Mouse (Mus musculus): Measurements from ENCODE around the gene Polr2g. TPM values are rescaled to one million over a fixed set of nuclear protein-coding genes. Genes with fewer than 3 reads are reported as not detected.

The Polr2g gene
- polyA plus RNA-seq, 1 experiment from 2014 or later: 105 TPM

GRCm38 (mm10) chr19:8831262-8831661 is 32.9 kb upstream of the Polr2g start:
- H3K4me1 ChIP-seq: peaks cover 10% of the 10 kb centered on the region; the same call in 1 of the 2 replicates
- peaks cover 100% of the 10 kb centered on the region for H3K36me3 ChIP-seq
- no peak overlapping the region for H3K4me3 ChIP-seq
- H3K27ac ChIP-seq: no peak overlapping the region
- WGBS (ENCODE audit: insufficient replicate concordance): 90% methylated on average over 11 of the region's 11 CpGs
- H3K27me3 ChIP-seq (replicated peaks): no peaks in the 10 kb centered on the region
- H3K9me3 ChIP-seq (replicated peaks): no peaks in the 10 kb centered on the region
- H3K9ac ChIP-seq: no peak overlapping the region
- ATAC-seq: no peak
- no peak overlapping the region for H3K4me2 ChIP-seq

- no peak for ATAC-seq
- H3K27ac ChIP-seq: no peak overlapping the region
- peaks cover 10% of the 10 kb centered on the region; the same call in 1 of the 2 replicates for H3K4me1 ChIP-seq
- H3K27me3 ChIP-seq (replicated peaks): no peaks in the 10 kb centered on the region
- H3K4me3 ChIP-seq: no peak overlapping the region
- H3K9ac ChIP-seq: no peak overlapping the region
- H3K9me3 ChIP-seq (replicated peaks): no peaks in the 10 kb centered on the region
- H3K4me2 ChIP-seq: no peak overlapping the region
- H3K36me3 ChIP-seq: peaks cover 100% of the 10 kb centered on the region
- WGBS (ENCODE audit: insufficient replicate concordance): 95% methylated on average over 8 of the region's 8 CpGs
These were observed 32.3 kb upstream of the Polr2g start for GRCm38 (mm10) chr19:8830664-8831063.

- no peak for ATAC-seq
- H3K9me3 ChIP-seq (replicated peaks): no peaks in the 10 kb centered on the region
- H3K4me3 ChIP-seq: no peak within 1 kb of the TSS
- no peak within 1 kb of the TSS for H3K4me2 ChIP-seq
- H3K27ac ChIP-seq: no peak within 1 kb of the TSS
- no peaks in the 10 kb centered on the region for H3K27me3 ChIP-seq (replicated peaks)
- no peak within 1 kb of the TSS for H3K9ac ChIP-seq
- H3K4me1 ChIP-seq: peaks cover 10% of the 10 kb centered on the region; the same call in 1 of the 2 replicates
- WGBS (ENCODE audit: insufficient replicate concordance): 57% methylated on average over 8 of the region's 8 CpGs
- peaks cover 99% of the 10 kb centered on the region for H3K36me3 ChIP-seq
These were observed 31.3 kb upstream of the Polr2g start, which contains the start of gene AC129217.1 for GRCm38 (mm10) chr19:8829660-8830059. Gene AC129217.1 (plus strand): TSS chr19:8829773.

- ATAC-seq: no peak
- H3K36me3 ChIP-seq: peaks cover 59% of the 10 kb centered on the region
- WGBS (ENCODE audit: insufficient replicate concordance): 83% methylated on average over 8 of the region's 8 CpGs
- peak overlapping the region; percentile 100 for H3K4me3 ChIP-seq
- H3K4me1 ChIP-seq: peaks cover 29% of the 10 kb centered on the region
- no peaks in the 10 kb centered on the region for H3K27me3 ChIP-seq (replicated peaks)
- H3K4me2 ChIP-seq: peak overlapping the region; percentile 84
- H3K27ac ChIP-seq: no peak overlapping the region
- H3K9ac ChIP-seq: peak overlapping the region; percentile 99
- H3K9me3 ChIP-seq (replicated peaks): no peaks in the 10 kb centered on the region
These were observed 24.3 kb upstream of the Polr2g start for GRCm38 (mm10) chr19:8822696-8823095.

GRCm38 (mm10) chr19:8821146-8821545 is 22.8 kb upstream of the Polr2g start:
- Histone ChIP-seq H3K27me3 (replicated peaks) (no peaks in the 10 kb centered on the region), H3K9ac (peak overlapping the region; percentile 99), H3K4me1 (peaks cover 43% of the 10 kb centered on the region), H3K4me2 (peak overlapping the region; percentile 84), H3K9me3 (replicated peaks) (no peaks in the 10 kb centered on the region), H3K36me3 (peaks cover 55% of the 10 kb centered on the region), H3K27ac (peak overlapping the region; percentile 100), H3K4me3 (peak overlapping the region; percentile 100)
- under 1% methylated on average over 7 of the region's 7 CpGs for WGBS (ENCODE audit: insufficient replicate concordance)
- no peak for ATAC-seq

DNA sequence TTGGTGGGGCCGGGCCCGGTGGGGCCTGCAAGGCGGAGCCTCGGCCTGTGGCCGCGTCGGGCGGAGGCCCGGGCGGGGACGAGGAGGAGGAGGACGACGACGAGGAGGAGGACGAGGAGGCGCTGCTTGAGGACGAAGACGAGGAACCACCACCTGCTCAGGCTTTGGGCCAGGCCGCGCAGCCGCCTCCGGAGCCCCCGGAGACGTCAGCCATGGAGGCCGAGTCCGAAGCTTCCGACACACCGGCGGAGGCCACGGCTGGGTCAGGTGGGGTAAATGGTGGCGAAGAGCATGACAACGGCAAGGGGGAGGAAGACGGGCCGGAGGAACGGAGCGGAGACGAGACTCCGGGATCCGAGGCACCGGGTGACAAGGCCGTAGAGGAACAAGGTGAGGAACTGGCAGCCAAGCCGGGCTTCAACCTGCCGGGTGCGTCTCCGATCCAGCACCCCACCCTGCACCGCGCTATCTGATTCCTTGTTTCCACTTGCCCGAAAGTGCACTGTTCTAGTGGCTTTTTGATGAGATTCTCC is 22.1 kb upstream of the Polr2g start:
- ATAC-seq: peak; percentile 63
- H3K4me1 ChIP-seq: peaks cover 47% of the 10 kb centered on the region
- WGBS (ENCODE audit: insufficient replicate concordance): under 1% methylated on average over 48 of the region's 48 CpGs

DNA sequence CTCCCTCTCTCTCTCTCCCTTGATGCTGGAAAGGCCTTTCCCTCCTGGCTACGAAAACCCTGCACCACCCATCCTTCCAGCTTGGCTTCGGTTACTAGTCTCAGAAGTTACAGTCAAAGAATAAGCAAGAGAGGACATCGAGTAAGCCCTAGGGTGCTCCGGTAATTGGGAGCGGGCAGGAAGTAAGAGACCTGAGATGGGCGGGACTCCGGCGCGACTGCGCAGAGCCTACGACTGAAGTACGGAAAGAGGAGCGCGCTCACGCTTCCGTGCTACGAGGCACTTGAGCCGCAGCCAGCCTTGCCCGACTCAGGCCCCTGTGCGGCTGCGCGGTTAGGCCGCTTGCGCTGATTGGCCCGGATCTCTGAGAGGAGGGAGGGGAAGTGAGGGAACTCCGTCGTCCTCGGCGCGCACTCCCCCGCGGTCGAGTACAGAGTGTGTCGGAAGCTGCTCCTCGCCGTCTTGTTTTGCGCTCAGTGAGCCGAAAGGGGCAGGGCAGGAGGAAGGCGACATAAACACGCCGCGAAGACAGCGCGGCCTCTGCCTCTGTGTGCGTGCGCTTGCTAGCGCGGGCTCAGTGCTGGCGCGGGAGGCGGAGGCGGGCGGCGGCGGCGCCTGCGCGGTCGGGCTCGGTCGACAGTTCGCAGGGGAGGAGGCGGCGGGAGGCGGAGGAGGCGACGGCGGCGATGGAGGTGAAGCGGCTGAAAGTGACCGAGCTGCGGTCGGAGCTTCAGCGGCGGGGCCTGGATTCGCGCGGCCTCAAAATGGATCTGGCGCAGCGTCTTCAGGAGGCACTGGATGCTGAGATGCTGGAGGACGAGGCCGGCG is 21.4 kb upstream of the Polr2g start, which contains the start of gene Hnrnpul2:
TSS of gene Hnrnpul2 (plus strand) at position 415 of the 828 bp plus-strand sequence.
- peak within 1 kb of the TSS; percentile 100 for H3K4me3 ChIP-seq
- peak; percentile 92 for ATAC-seq
- H3K4me2 ChIP-seq: peak within 1 kb of the TSS; percentile 84
- under 1% methylated on average over 83 of the region's 83 CpGs for WGBS (ENCODE audit: insufficient replicate concordance)
- no peaks in the 10 kb centered on the region for H3K27me3 ChIP-seq (replicated peaks)
- H3K4me1 ChIP-seq: peaks cover 47% of the 10 kb centered on the region
- H3K9ac ChIP-seq: peak within 1 kb of the TSS; percentile 99
- peaks cover 56% of the 10 kb centered on the region for H3K36me3 ChIP-seq
- peak within 1 kb of the TSS; percentile 100 for H3K27ac ChIP-seq
- no peaks in the 10 kb centered on the region for H3K9me3 ChIP-seq (replicated peaks)

More for the DNA sequence above, 22.1 kb upstream of the Polr2g start:
- peak overlapping the region; percentile 100 for H3K4me3 ChIP-seq
- H3K9me3 ChIP-seq (replicated peaks): no peaks in the 10 kb centered on the region
- peak overlapping the region; percentile 100 for H3K27ac ChIP-seq
- H3K4me2 ChIP-seq: peak overlapping the region; percentile 84
- peaks cover 56% of the 10 kb centered on the region for H3K36me3 ChIP-seq
- peak overlapping the region; percentile 99 for H3K9ac ChIP-seq
- no peaks in the 10 kb centered on the region for H3K27me3 ChIP-seq (replicated peaks)

DNA sequence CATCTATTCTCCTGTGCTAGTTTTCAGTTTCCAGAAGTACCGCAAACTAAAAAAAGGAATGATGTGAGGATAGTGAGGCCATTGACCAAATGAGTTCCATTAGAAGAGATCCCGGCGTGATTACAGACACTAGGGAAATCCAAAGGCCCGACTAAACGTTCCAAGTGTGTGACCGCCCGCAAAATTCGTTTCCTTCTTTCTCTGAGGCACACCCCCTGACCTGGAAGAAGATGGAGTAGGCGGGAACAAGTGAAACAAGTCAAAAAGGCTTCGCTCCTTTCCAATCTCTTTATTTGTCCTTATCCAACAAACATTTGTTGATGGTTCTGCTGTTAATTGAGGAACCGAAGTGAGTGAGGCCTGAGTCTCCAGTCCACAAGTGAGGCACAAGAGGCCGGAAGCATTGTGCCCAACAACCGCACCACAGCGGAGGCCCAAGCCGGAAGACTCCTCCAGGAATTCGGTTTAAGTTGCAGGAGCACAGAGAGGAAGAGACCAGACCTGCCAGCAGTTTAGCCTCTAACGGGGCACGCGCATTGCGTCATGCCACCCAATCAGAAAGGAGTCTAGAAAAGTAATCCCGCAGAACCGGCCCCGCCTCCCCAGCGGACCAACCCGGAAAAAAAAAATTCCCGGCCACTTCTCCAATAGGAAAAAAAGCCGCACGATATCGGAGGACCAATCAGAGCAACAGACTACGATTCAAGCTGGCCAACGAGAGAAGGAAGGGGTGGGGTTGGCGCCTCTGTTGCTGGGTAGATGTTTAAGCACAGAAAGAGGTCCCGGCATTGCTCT is 20.6 kb upstream of the Polr2g start, which contains the start of gene Ttc9c:
TSS of gene Ttc9c (minus strand) at position 533 of the 795 bp plus-strand sequence.
- Histone ChIP-seq H3K4me3 (peak within 1 kb of the TSS; percentile 100), H3K4me2 (peak within 1 kb of the TSS; percentile 84), H3K36me3 (peaks cover 55% of the 10 kb centered on the region), H3K27ac (peak within 1 kb of the TSS; percentile 100), H3K4me1 (peaks cover 47% of the 10 kb centered on the region), H3K9ac (peak within 1 kb of the TSS; percentile 99), H3K27me3 (replicated peaks) (no peaks in the 10 kb centered on the region), H3K9me3 (replicated peaks) (no peaks in the 10 kb centered on the region)
- ATAC-seq: peak; percentile 81
- 1% methylated on average over 33 of the region's 33 CpGs for WGBS (ENCODE audit: insufficient replicate concordance)

DNA sequence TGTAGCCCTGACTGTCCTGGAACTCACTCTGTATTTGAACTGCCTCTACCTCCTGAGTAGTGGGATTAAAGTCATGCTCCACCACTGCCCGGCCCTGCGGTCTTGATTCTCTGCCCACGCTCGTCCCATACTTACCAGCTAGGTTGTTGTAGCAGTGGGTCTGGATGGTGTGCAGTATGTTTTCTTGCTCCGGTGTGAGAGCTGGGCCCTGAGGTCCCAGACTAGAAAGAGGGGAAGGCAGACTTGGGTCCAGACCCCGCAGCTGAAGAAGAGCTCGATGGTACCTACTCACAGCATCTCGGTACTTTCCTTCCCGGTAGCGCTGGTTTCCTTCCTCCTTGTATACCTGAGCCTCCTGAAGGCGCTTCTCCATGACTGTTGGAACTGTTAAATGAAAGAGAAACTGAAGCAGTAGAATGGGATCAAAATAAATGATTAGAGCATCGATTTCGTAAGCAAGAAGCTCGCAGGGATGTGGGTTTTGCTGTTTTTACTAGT is 20.0 kb upstream of the Polr2g start:
- H3K36me3 ChIP-seq: peaks cover 55% of the 10 kb centered on the region
- WGBS (ENCODE audit: insufficient replicate concordance): 14% methylated on average over 14 of the region's 14 CpGs
- peaks cover 47% of the 10 kb centered on the region for H3K4me1 ChIP-seq
- H3K4me2 ChIP-seq: peak overlapping the region; percentile 84
- H3K9me3 ChIP-seq (replicated peaks): no peaks in the 10 kb centered on the region
- no peaks in the 10 kb centered on the region for H3K27me3 ChIP-seq (replicated peaks)
- peak overlapping the region; percentile 99 for H3K9ac ChIP-seq
- H3K4me3 ChIP-seq: peak overlapping the region; percentile 100
- no peak for ATAC-seq
- peak overlapping the region; percentile 100 for H3K27ac ChIP-seq

GRCm38 (mm10) chr19:8817001-8817400 is 18.6 kb upstream of the Polr2g start:
- H3K27ac ChIP-seq: 0 out of 2 replicates have a peak overlapping the region, but pooled peaks have one; percentile 1
- H3K4me1 ChIP-seq: peaks cover 34% of the 10 kb centered on the region
- H3K9me3 ChIP-seq (replicated peaks): no peaks in the 10 kb centered on the region
- 74% methylated on average over 3 of the region's 3 CpGs for WGBS (ENCODE audit: insufficient replicate concordance)
- H3K36me3 ChIP-seq: peaks cover 55% of the 10 kb centered on the region
- H3K4me3 ChIP-seq: peak overlapping the region; percentile 100; the same call in 1 of the 2 replicates
- H3K27me3 ChIP-seq (replicated peaks): no peaks in the 10 kb centered on the region
- no peak for ATAC-seq
- H3K9ac ChIP-seq: peak overlapping the region; percentile 14
- peak overlapping the region; percentile 84 for H3K4me2 ChIP-seq

DNA sequence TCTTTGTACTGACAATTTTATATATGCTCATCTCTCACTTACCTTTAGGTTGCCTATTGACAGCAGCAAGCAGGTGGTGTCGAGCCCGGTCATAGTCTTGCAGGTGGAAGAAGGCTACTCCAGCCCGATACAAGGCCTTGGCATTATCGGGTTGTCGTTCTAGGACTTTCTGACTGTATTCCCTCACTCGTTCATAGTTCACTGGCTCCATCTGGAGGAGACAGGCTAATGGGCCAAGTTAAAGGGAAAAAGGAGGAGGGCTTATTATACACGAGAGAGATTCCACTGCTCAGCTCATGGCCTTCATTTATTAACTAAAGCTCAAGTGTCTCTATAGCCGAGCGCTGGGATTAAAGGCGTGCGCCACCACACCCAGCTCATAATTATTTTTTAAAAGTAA is 17.4 kb upstream of the Polr2g start:
- H3K9ac ChIP-seq: peak overlapping the region; percentile 12; the same call in 1 of the 2 replicates
- WGBS (ENCODE audit: insufficient replicate concordance): 84% methylated on average over 11 of the region's 11 CpGs
- H3K27ac ChIP-seq: no peak overlapping the region
- peaks cover 64% of the 10 kb centered on the region for H3K36me3 ChIP-seq
- no peak overlapping the region for H3K4me3 ChIP-seq
- no peak for ATAC-seq
- no peak overlapping the region for H3K4me2 ChIP-seq
- peaks cover 31% of the 10 kb centered on the region for H3K4me1 ChIP-seq
- H3K27me3 ChIP-seq (replicated peaks): no peaks in the 10 kb centered on the region
- H3K9me3 ChIP-seq (replicated peaks): no peaks in the 10 kb centered on the region
